Mouse (Mus musculus) natural killer cell, adult 2 months (primary cell): ENCODE measurements around the gene Cyth1.
A peak's percentile ranks its signal among the peaks of the same experiment; 100 is the strongest.

Source experiments
- DNase-seq, 2 experiments: peaks; one replicate each; pipeline ENCODE4 v3.0.0; 2022; ENCODE audit warnings: low spot score in 2 of 2

The Cyth1 gene

DNA sequence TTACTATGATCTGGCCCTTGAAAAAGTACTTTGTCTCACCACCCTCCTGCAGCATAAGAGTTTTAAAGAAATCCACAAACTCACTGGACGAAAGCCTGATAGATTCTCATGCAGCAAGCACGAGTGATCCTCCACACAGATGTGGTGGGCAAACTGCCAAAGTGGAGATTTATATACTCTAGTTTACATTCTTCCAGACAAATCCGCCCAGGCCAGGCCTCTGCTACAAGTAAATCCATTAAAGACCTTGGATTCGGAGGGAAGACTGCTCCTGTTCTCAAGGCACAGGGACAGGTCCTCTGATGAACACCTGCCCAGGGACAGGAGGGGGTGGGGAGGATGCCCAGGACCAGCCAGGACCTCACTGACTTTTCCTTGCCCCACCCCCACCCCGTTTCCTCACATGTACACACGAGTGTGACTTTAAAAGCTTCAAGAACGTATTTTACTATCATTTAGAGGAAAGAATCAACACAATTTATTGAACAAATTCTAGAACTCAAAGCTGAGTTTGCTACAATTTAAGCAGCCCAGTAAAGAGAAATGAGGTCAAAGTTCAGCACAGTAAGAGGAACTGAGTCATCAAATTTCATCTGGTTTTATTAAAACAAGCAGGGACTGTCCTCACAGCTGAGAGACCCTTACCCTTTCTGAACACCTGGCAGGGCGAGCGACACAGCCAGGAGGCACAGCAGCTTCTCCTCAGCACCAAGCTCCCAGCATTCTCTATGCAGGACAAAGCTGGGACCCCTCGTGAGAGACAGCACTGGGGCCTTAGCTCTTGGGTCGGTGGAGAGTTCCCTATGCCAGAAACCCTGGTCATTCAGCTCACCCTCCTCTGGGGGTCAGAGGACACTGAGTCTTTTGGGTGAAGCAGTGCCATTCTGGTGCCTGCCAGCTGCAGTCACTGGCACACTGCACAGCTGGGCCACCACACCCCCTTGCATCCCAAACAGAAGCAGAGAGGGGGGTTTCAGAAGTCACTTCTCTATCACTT is 47.3 kb downstream of the Cyth1 start:
- no peak for DNase-seq

DNA sequence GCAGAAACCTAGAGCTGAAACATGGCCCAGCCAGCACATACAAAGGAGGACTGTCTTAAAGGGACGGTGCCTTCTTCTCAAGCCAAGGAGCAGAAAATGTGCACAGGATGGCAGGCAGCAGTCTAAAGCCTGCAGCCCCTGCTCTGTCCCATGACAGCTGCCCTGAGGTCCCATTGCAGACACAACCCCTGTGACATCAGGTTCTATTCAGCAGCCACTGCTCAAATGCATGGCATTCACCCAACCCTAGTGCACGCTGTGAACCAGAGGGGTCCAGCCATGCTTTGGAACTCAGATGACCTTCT is 50.1 kb downstream of the Cyth1 start:
- no peak for DNase-seq

DNA sequence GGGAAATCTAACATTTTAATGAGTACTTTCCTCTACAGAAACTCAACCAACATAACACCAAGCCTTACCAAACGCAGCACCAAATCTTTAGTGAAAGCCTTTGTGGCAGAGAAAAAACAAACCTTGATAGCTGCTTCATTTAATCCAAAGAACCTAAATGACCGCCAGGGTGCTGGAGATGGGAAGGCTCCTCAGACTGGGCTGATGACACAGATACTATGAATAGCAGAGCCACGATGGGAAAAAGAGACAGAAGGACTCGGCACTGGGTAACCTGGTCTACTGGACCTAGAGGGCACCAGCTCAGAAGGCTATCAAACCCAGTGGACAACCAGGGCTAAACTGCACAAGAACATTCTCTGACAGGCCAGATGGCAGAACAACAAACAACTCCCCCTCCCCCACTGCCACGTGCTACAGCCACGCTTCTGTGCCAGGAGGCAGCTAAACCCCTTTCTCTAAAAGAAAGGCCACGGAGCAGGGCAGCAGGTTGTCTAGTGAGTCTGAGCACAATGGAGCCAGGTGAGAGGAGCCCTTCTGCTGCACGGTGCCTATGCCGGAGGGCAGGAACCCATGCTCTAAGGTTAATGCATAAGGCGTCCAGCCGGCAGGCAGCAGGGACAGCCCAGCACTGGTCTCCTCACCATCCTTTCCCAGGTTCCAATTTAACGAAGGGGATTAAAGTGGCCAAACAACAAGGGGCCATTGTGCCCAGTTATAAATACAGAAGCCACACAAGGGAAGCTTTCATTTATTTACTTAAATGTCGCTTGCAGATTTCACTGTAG is 50.7 kb downstream of the Cyth1 start:
- DNase-seq: no peak

DNA sequence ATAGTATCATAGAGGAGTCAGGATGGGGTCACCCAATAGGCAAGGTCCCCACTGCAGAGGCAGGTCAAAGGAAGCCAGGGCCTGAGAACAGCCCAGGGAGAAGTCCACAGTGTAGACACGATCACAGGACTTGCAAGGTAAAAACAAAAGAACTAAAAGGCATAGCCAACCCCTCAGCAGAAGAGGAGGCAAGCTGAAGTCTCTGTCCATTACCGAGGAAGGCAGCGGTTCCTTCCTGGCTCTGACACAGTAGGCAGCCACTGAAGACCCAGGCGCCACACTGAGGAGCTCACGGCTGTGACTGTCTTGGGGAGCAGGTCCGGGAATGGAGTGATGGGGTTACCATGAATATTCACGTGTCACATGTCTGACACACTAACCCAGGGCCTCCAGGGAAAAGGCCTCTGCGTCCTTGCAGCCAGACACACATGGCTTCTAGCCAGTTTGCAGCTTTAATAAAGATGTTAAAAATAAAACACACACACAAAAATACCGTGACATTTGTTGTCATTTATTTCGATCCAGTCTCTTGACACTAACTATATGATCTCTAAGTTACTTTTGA is 51.5 kb downstream of the Cyth1 start:
- no peak for DNase-seq

DNA sequence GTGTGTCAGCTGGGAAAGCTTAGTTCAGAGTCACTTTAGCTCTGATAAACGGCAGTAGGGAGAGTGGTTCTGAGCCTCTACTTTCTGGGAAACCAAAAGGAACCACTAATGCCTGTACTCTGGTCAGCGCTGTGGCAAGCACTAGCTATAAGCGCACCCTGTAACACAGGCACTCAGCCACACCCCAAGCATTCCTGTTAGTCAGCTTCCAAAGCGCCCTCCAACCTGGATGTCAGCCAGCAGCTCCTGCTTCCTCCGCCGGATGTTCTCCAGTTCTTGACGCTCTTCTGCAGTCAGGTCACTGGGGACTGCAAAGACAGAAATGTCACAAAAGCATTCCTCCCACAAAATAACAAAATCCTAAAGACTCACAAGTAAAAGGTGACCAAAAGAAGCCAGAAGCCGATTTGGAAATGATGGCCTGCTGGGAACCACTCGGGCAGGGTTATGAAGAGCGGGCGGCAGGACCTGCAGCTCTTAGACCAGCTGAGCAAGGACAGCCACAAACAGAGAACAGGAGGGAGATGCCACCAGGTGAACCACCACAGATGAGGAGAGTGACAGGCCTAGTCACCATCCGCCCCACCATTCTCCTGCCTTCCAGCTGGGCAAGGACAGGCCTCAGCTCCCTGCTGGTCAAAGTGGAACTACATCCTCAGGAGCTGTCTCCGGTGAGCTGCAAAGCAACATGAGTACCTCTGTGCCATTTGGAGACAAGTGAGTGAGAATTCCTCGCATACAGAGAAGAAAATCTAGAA is 54.8 kb downstream of the Cyth1 start:
- DNase-seq: no peak

DNA sequence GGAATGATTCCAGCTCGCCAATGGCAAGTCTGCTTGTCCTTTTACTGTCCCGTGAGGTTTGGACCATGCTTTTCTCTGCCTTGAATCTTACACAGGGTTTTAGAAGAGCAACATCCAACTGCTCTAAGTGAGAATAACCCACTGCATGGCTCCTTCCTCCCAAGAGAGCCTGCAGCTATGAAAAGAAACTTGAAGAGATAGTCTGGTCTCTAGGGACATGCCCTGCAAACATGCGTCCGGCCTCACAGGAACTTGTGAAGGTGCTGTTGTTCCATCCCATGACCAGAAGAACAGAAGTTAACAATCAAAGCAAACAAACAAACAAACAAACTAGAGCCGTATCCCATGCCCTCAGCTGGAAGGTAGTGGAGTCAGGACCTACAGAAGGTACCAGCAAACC is 55.4 kb downstream of the Cyth1 start:
- DNase-seq: peak in 1 of 2 experiments; percentile 40

DNA sequence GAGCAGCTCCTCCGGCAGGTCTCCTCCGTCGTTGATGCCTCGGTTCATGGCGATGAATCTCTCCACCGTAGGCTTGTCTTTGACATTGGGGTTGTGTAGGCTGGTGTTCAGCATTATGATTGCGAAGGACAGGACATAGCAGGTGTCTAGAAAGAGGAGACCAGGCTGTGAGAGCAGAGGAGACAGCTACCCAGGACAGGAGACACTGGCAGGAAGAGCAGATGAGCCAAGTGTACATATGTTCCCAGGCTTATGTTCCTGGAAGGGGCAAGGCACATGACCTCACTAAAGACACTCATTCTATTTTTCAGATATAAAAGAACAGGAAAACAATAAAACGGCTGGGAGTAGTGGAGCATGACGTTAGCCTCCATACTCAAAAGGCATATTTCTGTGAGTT is 65.6 kb downstream of the Cyth1 start:
- no peak for DNase-seq

DNA sequence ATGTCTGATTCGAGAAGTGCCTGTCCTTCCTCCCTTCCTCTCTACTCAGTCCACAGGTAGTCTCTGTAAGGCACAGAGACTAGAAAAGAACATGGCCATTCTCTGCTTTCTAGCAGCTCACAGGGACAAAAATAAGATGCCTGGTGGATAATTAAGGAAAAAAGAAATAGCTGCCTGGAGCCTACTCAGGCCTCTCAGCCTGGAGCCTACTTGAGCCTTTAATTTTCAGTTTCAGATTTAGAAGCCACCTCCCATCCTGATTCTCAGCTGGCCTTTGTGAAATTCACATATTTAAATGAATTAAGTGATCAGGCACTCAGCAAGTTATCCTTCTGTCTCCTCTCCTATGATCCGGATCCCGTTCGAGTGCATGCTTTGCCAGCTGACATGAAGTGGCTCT is 66.0 kb downstream of the Cyth1 start:
- DNase-seq: no peak

DNA sequence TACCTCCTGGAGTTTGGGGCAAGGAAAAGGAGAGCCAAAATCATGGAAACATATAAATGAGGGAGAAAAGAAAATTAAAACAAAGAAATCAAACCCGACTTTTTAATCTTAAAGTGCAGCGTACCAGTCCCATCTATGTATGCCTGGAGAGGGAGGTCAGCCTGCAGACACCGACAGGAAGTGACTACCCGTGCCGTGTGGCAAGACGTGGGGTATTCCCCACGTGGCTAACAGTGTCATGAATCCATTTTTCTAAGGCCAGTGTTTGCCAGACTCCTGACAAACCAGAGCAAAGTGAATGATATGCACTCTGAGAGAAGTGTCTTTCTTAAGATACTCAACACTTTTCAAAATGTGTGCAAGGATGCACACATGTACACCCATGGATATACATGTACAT is 68.2 kb downstream of the Cyth1 start:
- peak; percentile 52 to 64 for DNase-seq

DNA sequence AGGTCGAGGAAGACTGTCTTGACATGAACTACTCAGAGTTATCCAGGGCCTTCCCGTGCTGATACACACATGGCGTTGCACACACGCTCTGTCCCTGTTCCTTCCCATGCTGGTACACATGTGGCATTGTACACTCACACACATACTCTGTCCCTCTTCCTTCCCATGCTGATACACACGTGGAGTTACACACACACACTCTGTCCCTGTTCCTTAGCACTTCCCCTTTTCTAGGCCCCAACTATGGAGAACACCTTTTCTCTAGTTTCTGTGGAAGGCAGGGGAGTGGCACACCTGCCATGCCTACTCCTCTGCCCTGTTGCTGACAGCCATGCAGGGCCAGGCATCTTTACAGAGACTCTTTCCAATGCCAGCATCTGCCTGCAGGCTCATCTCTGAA is 70.2 kb downstream of the Cyth1 start:
- no peak for DNase-seq

DNA sequence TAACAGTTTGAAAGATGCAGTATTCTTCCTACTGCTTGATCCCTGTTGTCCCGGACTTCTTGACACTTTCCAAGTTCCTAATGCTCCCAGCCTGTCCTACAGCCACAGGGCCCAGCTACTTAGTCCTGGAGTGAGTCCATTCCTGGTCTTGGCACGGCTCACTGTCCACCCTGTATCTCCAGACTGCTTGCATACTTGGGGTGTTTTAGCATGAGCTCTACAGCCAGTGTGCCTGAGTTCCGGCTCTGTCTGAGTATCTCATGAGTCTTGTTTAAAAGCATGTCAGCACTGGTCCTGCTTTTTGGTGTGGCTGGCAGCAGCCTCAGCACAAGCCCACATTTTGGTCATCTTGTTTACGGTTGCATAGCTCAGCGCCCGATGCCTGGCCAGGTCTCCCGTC is 73.6 kb downstream of the Cyth1 start:
- DNase-seq: no peak

DNA sequence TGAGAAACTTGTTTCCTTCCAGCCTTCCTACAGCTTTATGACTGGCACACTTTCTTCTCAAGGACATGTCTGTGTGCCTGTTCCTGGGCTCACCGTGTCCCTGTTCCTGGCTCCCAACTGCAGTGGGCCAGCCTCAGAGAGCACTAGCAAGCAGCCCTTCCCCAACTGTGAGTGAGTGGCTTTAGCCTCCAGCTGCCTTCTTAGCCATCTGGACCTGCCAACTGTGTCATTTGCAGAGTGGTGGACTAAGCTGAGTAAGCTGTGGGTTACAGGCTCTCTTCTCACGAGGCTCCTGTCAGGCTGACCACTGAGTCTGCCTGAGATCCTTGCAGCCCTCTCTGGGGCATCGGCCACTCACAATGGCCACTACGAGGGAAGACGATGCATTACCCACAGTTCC is 75.6 kb downstream of the Cyth1 start:
- DNase-seq: no peak

DNA sequence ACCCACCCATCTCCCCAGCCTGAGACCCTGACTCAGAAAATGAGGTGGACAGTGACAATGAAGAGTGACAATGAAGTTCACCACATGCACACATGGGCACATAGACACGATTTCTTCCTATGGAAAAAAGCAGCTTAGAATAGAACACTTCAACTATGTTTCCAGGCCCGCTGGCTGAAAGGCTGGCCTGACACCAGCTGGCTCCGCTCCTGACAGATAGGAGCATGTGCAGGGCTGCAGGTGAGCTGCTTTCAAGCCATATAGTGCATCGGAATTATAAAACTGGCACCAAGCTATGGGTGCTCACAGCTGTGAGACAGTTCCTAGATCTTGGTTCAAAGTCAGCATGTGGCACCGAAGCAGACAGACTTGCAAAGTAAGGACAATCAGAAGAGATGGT is 78.1 kb downstream of the Cyth1 start:
- DNase-seq: no peak

DNA sequence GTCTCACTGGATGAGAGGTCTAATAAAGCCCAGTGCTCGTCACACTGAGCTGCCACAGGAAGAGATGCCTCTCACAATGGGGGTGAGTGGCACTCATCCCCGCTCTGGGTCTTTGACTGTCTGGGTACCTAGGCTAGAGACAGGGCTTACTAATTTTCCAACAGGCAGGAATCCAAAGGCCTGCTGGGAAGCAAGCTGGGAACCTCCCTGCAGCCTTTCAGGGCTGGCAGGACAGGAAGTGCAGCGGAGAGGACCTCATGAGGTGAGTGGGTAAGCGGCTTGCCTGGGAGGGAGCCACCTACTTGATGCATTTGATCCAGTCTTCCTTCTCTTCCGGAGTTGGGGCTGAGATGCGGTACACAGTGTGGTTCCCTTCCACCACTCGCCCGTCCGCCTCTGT is 79.7 kb downstream of the Cyth1 start:
- no peak for DNase-seq

DNA sequence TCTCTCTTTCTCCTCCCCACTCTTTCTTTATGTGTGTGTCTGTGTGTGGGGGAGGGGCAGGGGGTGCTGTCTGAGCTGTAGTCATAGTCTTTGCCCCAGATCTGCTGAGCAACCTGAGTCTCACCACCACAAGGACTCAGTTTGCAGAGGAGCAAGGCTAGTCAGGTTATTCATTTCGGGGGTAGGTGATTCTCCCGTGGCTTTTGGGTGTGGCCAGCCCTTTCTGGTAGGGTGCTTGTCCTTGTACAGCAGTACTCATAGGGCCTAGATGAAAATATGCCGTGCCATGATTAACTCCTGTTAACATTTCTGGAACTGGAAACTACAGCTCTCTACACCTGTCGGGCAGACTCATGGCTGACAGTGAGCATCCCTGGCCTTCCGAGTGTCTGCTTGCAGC is 81.8 kb downstream of the Cyth1 start:
- DNase-seq: no peak

DNA sequence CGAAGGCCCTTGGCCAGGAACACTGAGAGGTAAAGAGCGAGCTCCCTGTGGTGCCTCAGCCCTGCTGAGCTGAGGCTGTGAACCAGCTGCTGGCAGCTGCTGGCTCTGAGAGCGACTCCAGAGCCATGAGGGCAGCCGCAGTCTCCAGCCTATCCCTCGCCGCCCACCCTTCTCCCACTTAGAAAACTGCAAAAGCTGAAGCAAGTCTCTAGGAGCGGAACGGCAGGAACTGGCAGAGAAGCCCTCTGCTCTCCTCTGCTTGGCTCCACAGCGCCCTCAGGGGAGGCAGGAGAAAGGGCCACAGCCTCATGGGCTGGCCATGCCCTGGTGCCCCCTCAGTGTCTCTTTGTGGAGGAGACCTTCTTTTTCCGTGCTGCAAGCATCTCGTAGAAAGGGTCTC is 82.7 kb downstream of the Cyth1 start:
- DNase-seq: no peak

DNA sequence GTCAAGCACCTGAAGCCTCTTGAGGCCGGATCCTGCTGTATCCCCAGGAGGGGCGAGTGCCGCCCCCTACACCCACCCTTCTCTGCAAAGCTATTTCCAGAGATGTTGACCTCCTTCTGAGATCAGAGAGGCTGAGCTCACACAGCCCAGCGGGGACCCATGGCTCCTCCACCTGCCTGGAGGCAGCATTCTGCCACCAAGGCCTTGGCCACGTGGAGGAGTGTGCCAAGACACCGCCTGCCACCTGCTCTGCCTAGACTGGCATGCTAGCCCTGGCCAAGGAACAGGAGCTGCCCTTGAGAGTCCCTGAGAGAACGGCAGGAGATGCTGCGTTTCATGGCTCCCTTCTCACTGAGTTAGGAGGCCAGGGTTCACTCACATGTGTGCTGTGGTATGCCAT is 83.8 kb downstream of the Cyth1 start:
- DNase-seq: no peak

DNA sequence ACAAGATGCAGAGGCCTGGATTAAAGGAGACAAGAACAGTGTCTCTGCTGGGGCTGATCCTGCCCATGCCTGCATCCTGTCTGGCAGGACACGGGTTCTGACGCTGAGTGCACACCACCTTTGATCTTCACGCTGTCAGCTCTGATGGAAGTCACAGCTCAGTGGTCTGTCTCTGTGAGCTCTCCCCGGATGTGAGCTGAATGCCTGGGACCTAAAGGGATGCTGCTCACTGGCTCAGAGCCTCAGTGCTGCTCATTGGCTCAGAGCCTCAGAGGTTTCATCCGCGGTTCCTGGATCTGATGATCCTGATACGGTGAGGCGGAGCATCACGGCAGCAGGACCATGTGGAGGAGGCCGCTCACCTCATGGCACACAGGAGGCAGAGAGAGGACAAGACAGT is 86.1 kb downstream of the Cyth1 start:
- DNase-seq: peak in 1 of 2 experiments; percentile 27

DNA sequence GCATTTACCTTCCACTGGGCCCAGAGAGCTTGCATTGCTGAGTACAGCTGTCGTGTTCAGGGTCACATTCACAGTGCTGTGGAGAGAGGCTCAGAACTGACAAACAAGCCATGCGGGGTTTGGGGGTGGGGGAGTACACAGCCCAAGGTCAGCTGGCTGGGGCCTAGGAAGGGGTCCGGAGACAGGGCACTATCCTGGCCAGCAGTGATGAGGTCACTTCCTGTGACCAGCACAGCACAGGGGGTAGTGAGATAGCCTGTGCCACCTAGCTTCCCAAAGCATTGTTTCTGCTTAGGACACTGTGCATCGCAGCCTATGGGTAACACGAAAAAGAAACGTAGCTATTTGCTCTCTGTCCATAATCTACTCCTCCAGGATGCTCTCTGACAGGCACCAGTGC is 87.2 kb downstream of the Cyth1 start:
- DNase-seq: no peak

DNA sequence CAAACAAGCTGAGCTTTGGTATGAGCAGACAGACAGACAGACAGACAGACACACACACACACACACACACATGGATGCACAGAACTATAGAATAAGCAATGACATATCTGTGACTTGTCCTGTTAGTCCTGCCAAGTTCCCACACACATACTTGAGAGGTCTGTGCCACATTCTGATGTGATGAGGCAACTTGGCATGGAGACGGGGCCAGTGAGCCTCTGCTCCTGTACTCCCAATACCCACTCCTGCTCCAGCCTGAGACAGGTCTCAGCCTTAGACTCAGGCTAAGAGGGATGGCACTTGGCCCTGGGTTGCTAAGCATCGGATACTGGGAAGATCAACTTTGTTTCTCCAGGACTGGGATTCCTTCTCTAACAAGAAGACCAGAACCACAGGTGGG is 87.6 kb downstream of the Cyth1 start:
- no peak for DNase-seq

DNA sequence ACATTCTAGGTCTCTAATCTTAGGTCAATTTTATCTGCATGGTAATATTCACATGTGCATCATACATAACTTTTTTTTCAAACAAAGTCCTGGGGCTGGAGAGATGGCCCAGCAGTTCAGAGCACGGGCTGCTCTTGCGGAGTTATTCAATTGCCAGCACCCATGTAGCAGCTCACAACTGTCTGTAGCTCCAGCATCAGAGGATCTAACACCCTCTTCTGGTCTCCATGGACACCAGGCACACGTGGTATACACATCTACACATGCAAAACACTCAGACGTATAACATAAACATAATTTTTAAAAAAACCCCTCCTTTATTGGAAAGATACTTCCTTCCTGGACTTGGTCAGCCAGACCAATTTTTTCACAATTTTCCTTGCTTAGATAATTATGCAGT is 89.6 kb downstream of the Cyth1 start:
- no peak for DNase-seq

DNA sequence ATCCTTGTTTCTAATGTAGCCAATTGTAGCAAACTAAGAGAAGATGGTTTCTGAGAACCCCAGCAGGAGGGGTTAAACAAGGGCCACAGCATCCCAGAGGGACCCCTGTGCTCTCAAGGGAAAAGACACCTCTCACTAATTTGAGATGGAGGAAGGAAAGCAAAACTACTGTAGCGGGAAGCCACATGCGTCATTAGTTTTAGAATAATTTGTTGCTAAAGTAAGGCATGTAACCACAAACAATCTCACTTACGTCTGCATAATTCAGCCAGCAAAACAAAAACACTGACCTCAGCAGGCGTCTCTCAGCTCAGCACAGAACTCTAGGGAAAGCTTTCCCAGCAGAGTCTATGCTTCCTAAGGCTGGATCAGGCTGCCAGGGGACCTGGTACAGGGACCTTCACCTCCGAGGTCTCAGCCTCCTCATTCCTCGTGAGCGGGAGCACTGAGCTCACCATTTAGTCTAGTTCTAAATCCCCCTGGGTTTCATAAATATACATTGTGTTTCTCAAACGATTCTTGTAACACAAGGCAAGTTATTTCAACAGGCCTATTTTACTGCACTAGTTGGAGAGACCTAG is 91.8 kb downstream of the Cyth1 start:
- DNase-seq: peak; percentile 55 to 91
